Mouse (Mus musculus): ENCODE data around the gene Adamts12. TPM values are rescaled to one million over a fixed set of nuclear protein-coding genes. Genes with fewer than 3 reads are reported as not detected.
A peak's percentile ranks its signal among the peaks of the same experiment; 100 is the strongest.

The Adamts12 gene
- polyA plus RNA-seq, 1 experiment: 4.9 TPM

- TF ChIP-seq POLR2A (IDR thresholded peaks at IDR 0.05; ENCODE audit: borderline replicate concordance, extremely low read depth, insufficient read depth, insufficient read length, poor library complexity, severe bottlenecking) (no peak), CTCF (IDR thresholded peaks at IDR 0.05; ENCODE audit: borderline replicate concordance, extremely low read depth, insufficient read depth, insufficient read length) (no peak)
- DNase-seq (ENCODE audit: low read depth): no peak
Observed at GRCm38 (mm10) chr15:11173884-11174470, 109.4 kb downstream of the Adamts12 start.

- DNase-seq (ENCODE audit: low read depth): no peak
- TF ChIP-seq POLR2A (IDR thresholded peaks at IDR 0.05; ENCODE audit: borderline replicate concordance, extremely low read depth, insufficient read depth, insufficient read length, poor library complexity, severe bottlenecking): no peak
- TF ChIP-seq CTCF (IDR thresholded peaks at IDR 0.05; ENCODE audit: borderline replicate concordance, extremely low read depth, insufficient read depth, insufficient read length): no peak
Observed at GRCm38 (mm10) chr15:11174842-11175241, 110.3 kb downstream of the Adamts12 start.

GRCm38 (mm10) chr15:11177448-11177847 lies 112.9 kb downstream of the Adamts12 start:
- no peak for TF ChIP-seq POLR2A (IDR thresholded peaks at IDR 0.05; ENCODE audit: borderline replicate concordance, extremely low read depth, insufficient read depth, insufficient read length, poor library complexity, severe bottlenecking)
- no peak for TF ChIP-seq CTCF (IDR thresholded peaks at IDR 0.05; ENCODE audit: borderline replicate concordance, extremely low read depth, insufficient read depth, insufficient read length)
- peak; percentile 43 for DNase-seq (ENCODE audit: low read depth)

GRCm38 (mm10) chr15:11179751-11180169 lies 115.2 kb downstream of the Adamts12 start:
- DNase-seq (ENCODE audit: low read depth): peak; percentile 65

GRCm38 (mm10) chr15:11186711-11187110 lies 122.1 kb downstream of the Adamts12 start:
- no peak for TF ChIP-seq POLR2A (IDR thresholded peaks at IDR 0.05; ENCODE audit: borderline replicate concordance, extremely low read depth, insufficient read depth, insufficient read length, poor library complexity, severe bottlenecking)
- no peak for TF ChIP-seq CTCF (IDR thresholded peaks at IDR 0.05; ENCODE audit: borderline replicate concordance, extremely low read depth, insufficient read depth, insufficient read length)
- DNase-seq (ENCODE audit: low read depth): no peak

More at GRCm38 (mm10) chr15:11179751-11180169, 115.2 kb downstream of the Adamts12 start:
- no peak for TF ChIP-seq POLR2A (IDR thresholded peaks at IDR 0.05; ENCODE audit: borderline replicate concordance, extremely low read depth, insufficient read depth, insufficient read length, poor library complexity, severe bottlenecking)
- TF ChIP-seq CTCF (IDR thresholded peaks at IDR 0.05; ENCODE audit: borderline replicate concordance, extremely low read depth, insufficient read depth, insufficient read length): no peak

- TF ChIP-seq CTCF (IDR thresholded peaks at IDR 0.05; ENCODE audit: borderline replicate concordance, extremely low read depth, insufficient read depth, insufficient read length) (no peak), POLR2A (IDR thresholded peaks at IDR 0.05; ENCODE audit: borderline replicate concordance, extremely low read depth, insufficient read depth, insufficient read length, poor library complexity, severe bottlenecking) (no peak)
- no peak for DNase-seq (ENCODE audit: low read depth)
Observed at GRCm38 (mm10) chr15:11190447-11190846, 125.9 kb downstream of the Adamts12 start.

- no peak for TF ChIP-seq POLR2A (IDR thresholded peaks at IDR 0.05; ENCODE audit: borderline replicate concordance, extremely low read depth, insufficient read depth, insufficient read length, poor library complexity, severe bottlenecking)
- no peak for TF ChIP-seq CTCF (IDR thresholded peaks at IDR 0.05; ENCODE audit: borderline replicate concordance, extremely low read depth, insufficient read depth, insufficient read length)
Observed at GRCm38 (mm10) chr15:11192762-11193161, 128.2 kb downstream of the Adamts12 start.

GRCm38 (mm10) chr15:11197051-11197450 lies 132.5 kb downstream of the Adamts12 start:
- TF ChIP-seq CTCF (IDR thresholded peaks at IDR 0.05; ENCODE audit: borderline replicate concordance, extremely low read depth, insufficient read depth, insufficient read length): no peak
- TF ChIP-seq POLR2A (IDR thresholded peaks at IDR 0.05; ENCODE audit: borderline replicate concordance, extremely low read depth, insufficient read depth, insufficient read length, poor library complexity, severe bottlenecking): no peak
- DNase-seq (ENCODE audit: low read depth): peak; percentile 30

More at GRCm38 (mm10) chr15:11192762-11193161, 128.2 kb downstream of the Adamts12 start:
- DNase-seq (ENCODE audit: low read depth): no peak

GRCm38 (mm10) chr15:11198246-11198795 lies 133.7 kb downstream of the Adamts12 start:
- peak; percentile 43 for DNase-seq (ENCODE audit: low read depth)
- TF ChIP-seq CTCF (IDR thresholded peaks at IDR 0.05; ENCODE audit: borderline replicate concordance, extremely low read depth, insufficient read depth, insufficient read length) (no peak), POLR2A (IDR thresholded peaks at IDR 0.05; ENCODE audit: borderline replicate concordance, extremely low read depth, insufficient read depth, insufficient read length, poor library complexity, severe bottlenecking) (no peak)

- no peak for DNase-seq (ENCODE audit: low read depth)
- TF ChIP-seq POLR2A (IDR thresholded peaks at IDR 0.05; ENCODE audit: borderline replicate concordance, extremely low read depth, insufficient read depth, insufficient read length, poor library complexity, severe bottlenecking) (no peak), CTCF (IDR thresholded peaks at IDR 0.05; ENCODE audit: borderline replicate concordance, extremely low read depth, insufficient read depth, insufficient read length) (no peak)
Observed at GRCm38 (mm10) chr15:11203084-11203483, 138.5 kb downstream of the Adamts12 start.

GRCm38 (mm10) chr15:11204934-11205333 lies 140.3 kb downstream of the Adamts12 start:
- TF ChIP-seq CTCF (IDR thresholded peaks at IDR 0.05; ENCODE audit: borderline replicate concordance, extremely low read depth, insufficient read depth, insufficient read length) (no peak), POLR2A (IDR thresholded peaks at IDR 0.05; ENCODE audit: borderline replicate concordance, extremely low read depth, insufficient read depth, insufficient read length, poor library complexity, severe bottlenecking) (no peak)
- no peak for DNase-seq (ENCODE audit: low read depth)

- peak; percentile 11 for DNase-seq (ENCODE audit: low read depth)
- TF ChIP-seq CTCF (IDR thresholded peaks at IDR 0.05; ENCODE audit: borderline replicate concordance, extremely low read depth, insufficient read depth, insufficient read length) (no peak), POLR2A (IDR thresholded peaks at IDR 0.05; ENCODE audit: borderline replicate concordance, extremely low read depth, insufficient read depth, insufficient read length, poor library complexity, severe bottlenecking) (no peak)
Observed at GRCm38 (mm10) chr15:11210976-11211375, 146.4 kb downstream of the Adamts12 start.

Data from brain, embryonic 14.5 days (tissue).